Mouse (Mus musculus) forebrain, postnatal 0 days (tissue): ENCODE data around the gene Stk33. TPM values are rescaled to one million over a fixed set of nuclear protein-coding genes. Genes with fewer than 3 reads are reported as not detected.

ENCODE experiments used
- ATAC-seq: fragments of 200-750 bp; cut with Nextera tagmentation; 2 replicates; pipeline ENCODE4 v1.8.0; 2017; ENCODE audit warnings: mild to moderate bottlenecking, moderate library complexity
- DNase-seq: peaks from one replicate; pipeline ENCODE4 v3.0.0-alpha.2; 2015
- H3K27ac ChIP-seq: fragments of 300-500 bp; sonication (generic); 2 replicates; pipeline ENCODE4 v1.5.1; 2014; ENCODE audit warnings: low read depth, mild to moderate bottlenecking, antibody characterized with exemption, low read length, moderate library complexity, mixed read lengths
- H3K27me3 ChIP-seq: fragments of 300-500 bp; sonication (generic); 2 replicates; pipeline ENCODE4 v1.6.1; 2014; ENCODE audit warnings: mild to moderate bottlenecking, low read length, mixed read lengths; ENCODE audit not compliant: insufficient read depth
- H3K36me3 ChIP-seq: fragments of 300-500 bp; sonication (generic); 2 replicates; pipeline ENCODE4 v1.6.1; 2014; ENCODE audit warnings: mild to moderate bottlenecking, moderate library complexity; ENCODE audit not compliant: insufficient read depth
- H3K4me1 ChIP-seq: fragments of 300-500 bp; sonication (generic); 2 replicates; pipeline ENCODE4 v1.6.1; 2014; ENCODE audit warnings: antibody characterized with exemption; ENCODE audit not compliant: insufficient read depth
- H3K4me2 ChIP-seq: fragments of 300-500 bp; sonication (generic); 2 replicates; pipeline ENCODE4 v1.6.1; 2014; ENCODE audit warnings: low read depth, mild to moderate bottlenecking, moderate library complexity
- H3K4me3 ChIP-seq: fragments of 300-500 bp; sonication (generic); 2 replicates; pipeline ENCODE4 v1.5.1; 2014; ENCODE audit warnings: low read depth, low read length, mixed read lengths
- H3K9ac ChIP-seq: fragments of 300-500 bp; sonication (generic); 2 replicates; pipeline ENCODE4 v1.6.1; 2014; ENCODE audit warnings: mild to moderate bottlenecking
- H3K9me3 ChIP-seq: fragments of 300-500 bp; sonication (generic); 2 replicates; pipeline ENCODE4 v1.6.1; 2016; ENCODE audit warnings: low read length
- CTCF ChIP-seq: sonication (generic); IDR thresholded peaks from 2 replicates; pipeline ENCODE4 v1.5.1; 2016; ENCODE audit warnings: antibody characterized with exemption, control low read depth, low read depth
- WGBS: fragments of 180-500 bp; shearing (Covaris S2); extraction: QIAGEN DNeasy Blood & Tissue Kit; methylation state at CpG from one replicate; pipeline ENCODE4 v1.1.7; 2014; 5-methylcytosine and 5-hydroxymethylcytosine counted together
- polyA plus RNA-seq: library from polyadenylated mRNA; unstranded; fragments of >200 nt; fragmentation: Nextera tagmentation; extraction: Ambion mirVana; gene quantifications from 2 replicates; pipeline ENCODE4 v1.2.1, GENCODE M21; 2015
- total RNA-seq: library from RNA; depleted of rRNA; stranded (reverse); fragments of >200 nt; gene quantifications from 2 replicates; pipeline ENCODE4 v1.2.3, GENCODE M21; 2014

Gene Stk33
- total and polyA plus RNA-seq, 2 experiments from 2014 or later = 5.3 to 9.7 TPM

DNA sequence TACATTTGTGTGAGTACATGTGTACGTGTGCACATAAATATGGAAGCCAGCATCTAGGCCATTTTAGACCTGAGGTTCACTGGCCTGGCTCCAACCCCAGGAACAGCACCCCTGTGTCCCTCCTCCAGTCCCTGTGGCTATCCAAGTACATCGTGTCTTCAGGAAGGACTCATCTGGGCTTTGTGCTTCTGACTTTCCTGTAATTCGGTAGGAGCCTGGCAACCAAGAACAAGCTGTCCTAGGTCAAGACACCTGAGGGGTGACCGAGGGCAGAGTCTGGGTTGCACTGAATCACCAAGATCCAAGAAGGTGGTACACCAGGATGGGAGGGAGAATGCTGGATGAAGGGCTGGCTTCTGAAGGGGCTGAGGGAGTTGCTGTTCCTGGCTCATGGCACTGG, 163.0 kb downstream of the Stk33 start:
- 92% methylated on average over 4 of the region's 4 CpGs for WGBS
- Histone ChIP-seq H3K4me1 (no peaks in the 10 kb centered on the region), H3K9me3 (no peaks in the 10 kb centered on the region), H3K9ac (no peak overlapping the region), H3K27ac (no peak overlapping the region), H3K27me3 (no peaks in the 10 kb centered on the region), H3K36me3 (no peaks in the 10 kb centered on the region), H3K4me3 (no peak overlapping the region), H3K4me2 (no peak overlapping the region)
- no peak for DNase-seq
- no peak for ATAC-seq
- no peak for TF ChIP-seq CTCF

DNA sequence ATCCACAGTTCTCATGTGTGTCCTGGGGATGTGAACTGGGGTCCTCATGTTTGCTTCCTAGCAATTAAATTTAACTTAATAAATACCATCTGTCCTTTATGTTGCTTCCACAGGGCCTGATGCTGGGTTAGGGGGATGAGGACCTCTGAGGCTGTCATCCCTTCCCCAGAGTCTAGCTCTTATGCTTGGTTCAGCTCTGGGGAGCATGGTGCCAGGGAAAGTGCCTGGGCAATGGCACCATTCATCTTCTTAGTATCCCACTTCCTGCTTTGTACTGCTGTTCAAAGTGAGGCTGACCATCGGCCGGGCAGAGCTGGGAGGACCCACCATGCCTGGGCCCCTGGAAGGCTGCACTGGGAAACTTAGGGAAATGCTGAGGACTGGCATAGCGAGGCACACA, 163.7 kb downstream of the Stk33 start:
- Histone ChIP-seq H3K36me3 (no peaks in the 10 kb centered on the region), H3K9me3 (no peaks in the 10 kb centered on the region), H3K9ac (no peak overlapping the region), H3K4me3 (no peak overlapping the region), H3K27ac (no peak overlapping the region), H3K4me1 (no peaks in the 10 kb centered on the region), H3K4me2 (no peak overlapping the region), H3K27me3 (no peaks in the 10 kb centered on the region)
- no peak for ATAC-seq
- DNase-seq = no peak
- TF ChIP-seq CTCF = no peak
- 37% methylated on average over 3 of the region's 3 CpGs for WGBS

DNA sequence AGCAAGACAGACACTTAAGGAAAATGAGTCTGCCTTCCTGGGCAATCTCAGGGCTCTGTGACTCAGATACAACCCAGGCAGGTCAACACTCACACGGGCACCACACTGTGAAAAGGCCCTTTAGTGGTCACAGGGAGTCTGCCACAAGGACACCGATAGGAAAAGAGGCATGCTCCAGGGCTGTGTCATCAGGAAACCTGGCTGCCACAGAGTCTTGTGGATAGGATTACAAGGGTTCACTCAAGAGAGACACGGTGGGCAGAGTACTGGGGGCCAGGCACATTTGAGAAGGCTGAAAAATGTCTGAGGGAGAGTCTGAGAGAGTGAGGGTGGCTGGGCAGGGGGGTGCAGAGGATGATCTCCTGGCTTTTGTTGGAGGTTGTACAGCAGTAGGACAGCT, 164.6 kb downstream of the Stk33 start:
- no peak for ATAC-seq
- 74% methylated on average over 3 of the region's 3 CpGs for WGBS
- DNase-seq = no peak

DNA sequence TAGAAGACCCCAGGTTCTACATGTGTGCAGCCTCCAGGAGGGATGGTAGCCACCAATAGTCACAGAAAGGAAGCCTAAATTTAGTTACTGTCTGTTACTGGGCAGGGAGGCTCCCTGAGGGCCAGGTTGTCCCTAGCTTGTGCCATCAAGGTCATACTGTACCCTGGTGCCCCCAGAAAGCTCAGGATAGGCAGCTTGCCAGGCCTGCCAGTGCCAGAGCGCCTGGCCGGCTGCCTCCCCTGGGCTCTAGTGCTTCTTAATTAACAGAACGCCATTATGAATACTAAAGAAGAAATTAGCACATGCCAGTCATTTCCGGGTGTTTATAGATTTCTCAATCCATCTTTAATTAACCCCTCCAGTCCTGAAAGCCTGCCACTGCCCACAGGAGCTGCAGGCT, 169.8 kb downstream of the Stk33 start:
- Histone ChIP-seq H3K4me3 (no peak overlapping the region), H3K9me3 (no peaks in the 10 kb centered on the region), H3K27ac (no peak overlapping the region), H3K4me1 (no peaks in the 10 kb centered on the region), H3K4me2 (no peak overlapping the region), H3K36me3 (no peaks in the 10 kb centered on the region), H3K9ac (no peak overlapping the region), H3K27me3 (no peaks in the 10 kb centered on the region)
- no peak; the same call in 1 of the 2 replicates for ATAC-seq
- 8% methylated on average over 4 of the region's 4 CpGs for WGBS
- TF ChIP-seq CTCF = no peak
- no peak for DNase-seq

More for the DNA sequence above, 164.6 kb downstream of the Stk33 start:
- Histone ChIP-seq H3K27ac (no peak overlapping the region), H3K9ac (no peak overlapping the region), H3K4me2 (no peak overlapping the region), H3K36me3 (no peaks in the 10 kb centered on the region), H3K4me3 (no peak overlapping the region), H3K9me3 (no peaks in the 10 kb centered on the region), H3K4me1 (no peaks in the 10 kb centered on the region), H3K27me3 (no peaks in the 10 kb centered on the region)
- TF ChIP-seq CTCF = no peak

DNA sequence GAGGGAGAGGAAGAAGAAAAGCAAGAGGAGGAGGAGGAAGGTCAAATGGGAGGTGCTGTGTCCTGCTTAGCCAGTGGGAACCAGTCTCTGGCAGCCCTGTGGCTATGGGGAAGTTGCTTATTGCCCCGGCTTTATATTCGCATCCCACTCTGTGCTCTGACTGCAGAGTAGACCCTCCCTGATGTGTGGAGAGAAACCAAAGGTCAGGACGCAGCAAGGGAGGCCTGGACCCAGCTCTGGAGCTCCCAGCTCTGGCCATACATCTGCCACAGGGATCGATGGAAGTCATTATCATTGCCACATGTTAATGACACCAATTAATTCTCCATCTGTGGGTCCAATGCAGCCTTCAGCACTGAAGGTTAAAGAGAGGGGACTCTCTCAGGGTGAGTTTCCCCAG, 171.5 kb downstream of the Stk33 start:
- no peak for TF ChIP-seq CTCF
- ATAC-seq (no peak), DNase-seq (no peak)
- no peaks in the 10 kb centered on the region for H3K36me3 ChIP-seq
- no peak overlapping the region for H3K27ac ChIP-seq
- H3K4me2 ChIP-seq = no peak overlapping the region
- H3K9ac ChIP-seq = no peak overlapping the region
- H3K4me1 ChIP-seq = no peaks in the 10 kb centered on the region
- H3K4me3 ChIP-seq = no peak overlapping the region
- WGBS = 71% methylated on average over 4 of the region's 4 CpGs
- H3K9me3 ChIP-seq = no peaks in the 10 kb centered on the region
- H3K27me3 ChIP-seq = no peaks in the 10 kb centered on the region

DNA sequence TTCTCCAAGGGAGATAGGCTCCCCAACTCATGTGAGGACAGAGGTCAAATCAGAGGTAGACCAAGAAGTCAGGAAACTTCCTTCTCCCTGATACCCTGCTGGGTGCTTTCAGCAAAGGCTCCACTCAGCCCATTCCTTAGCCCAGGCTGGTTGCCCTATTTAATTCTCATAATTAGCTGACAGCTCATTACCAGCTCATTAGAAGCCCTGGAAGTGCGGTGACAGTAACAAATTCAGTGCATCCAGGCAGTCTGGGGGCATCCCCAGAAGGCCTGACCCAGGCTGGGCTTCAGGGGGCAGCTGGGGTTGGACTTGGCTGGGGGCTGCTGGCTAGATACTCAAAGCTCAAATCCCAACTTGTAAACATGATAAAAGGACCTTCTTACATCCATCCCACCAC, 172.7 kb downstream of the Stk33 start:
- DNase-seq = no peak
- H3K4me2 ChIP-seq = no peak overlapping the region
- H3K27ac ChIP-seq = no peak overlapping the region
- no peak overlapping the region for H3K9ac ChIP-seq
- no peak overlapping the region for H3K4me3 ChIP-seq
- no peaks in the 10 kb centered on the region for H3K27me3 ChIP-seq
- no peaks in the 10 kb centered on the region for H3K36me3 ChIP-seq
- WGBS = 30% methylated on average over 1 of the region's 1 CpGs
- ATAC-seq = no peak
- no peak for TF ChIP-seq CTCF
- no peaks in the 10 kb centered on the region for H3K9me3 ChIP-seq
- no peaks in the 10 kb centered on the region for H3K4me1 ChIP-seq

DNA sequence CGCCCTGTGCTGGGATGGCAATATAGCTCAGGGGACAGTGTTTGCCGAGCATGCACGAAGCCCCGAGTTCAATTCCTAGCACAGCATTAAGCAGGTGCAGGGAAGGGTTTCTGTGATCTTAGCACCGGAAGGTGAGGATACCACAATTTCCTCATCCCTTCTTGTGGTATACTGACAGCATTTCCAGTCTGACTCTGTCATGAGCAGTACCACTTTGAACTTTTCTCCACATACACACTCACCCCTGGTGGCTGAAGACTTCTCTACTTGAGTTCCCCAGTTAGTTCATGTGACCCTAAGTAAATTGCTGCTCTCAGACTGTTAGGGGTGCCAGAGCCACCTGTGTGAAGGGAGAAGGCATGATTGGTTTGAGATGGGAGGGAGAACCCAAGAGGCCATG, 173.3 kb downstream of the Stk33 start:
- DNase-seq = no peak
- no peaks in the 10 kb centered on the region for H3K9me3 ChIP-seq
- no peak overlapping the region for H3K9ac ChIP-seq
- no peak overlapping the region for H3K27ac ChIP-seq
- no peak overlapping the region for H3K4me3 ChIP-seq
- H3K4me2 ChIP-seq = no peak overlapping the region
- WGBS = 93% methylated on average over 5 of the region's 5 CpGs
- no peak for TF ChIP-seq CTCF
- no peak for ATAC-seq
- H3K36me3 ChIP-seq = no peaks in the 10 kb centered on the region
- no peaks in the 10 kb centered on the region for H3K27me3 ChIP-seq
- H3K4me1 ChIP-seq = no peaks in the 10 kb centered on the region
